Mouse (Mus musculus) olfactory bulb, adult 2 months (tissue): ENCODE data around the gene Chd4.

Experiments
- CTCF ChIP-seq: fragments of 200-500 bp; IDR thresholded peaks from 2 replicates; pipeline ENCODE4 v1.5.1; 2012; ENCODE audit warnings: low read depth, mild to moderate bottlenecking, low read length, moderate library complexity; ENCODE audit not compliant: insufficient read depth
- POLR2A ChIP-seq: fragments of 200-500 bp; IDR thresholded peaks from 2 replicates; pipeline ENCODE4 v1.6.1; 2012; ENCODE audit warnings: mild to moderate bottlenecking, low read depth, low read length, moderate library complexity; ENCODE audit not compliant: insufficient read depth

DNA sequence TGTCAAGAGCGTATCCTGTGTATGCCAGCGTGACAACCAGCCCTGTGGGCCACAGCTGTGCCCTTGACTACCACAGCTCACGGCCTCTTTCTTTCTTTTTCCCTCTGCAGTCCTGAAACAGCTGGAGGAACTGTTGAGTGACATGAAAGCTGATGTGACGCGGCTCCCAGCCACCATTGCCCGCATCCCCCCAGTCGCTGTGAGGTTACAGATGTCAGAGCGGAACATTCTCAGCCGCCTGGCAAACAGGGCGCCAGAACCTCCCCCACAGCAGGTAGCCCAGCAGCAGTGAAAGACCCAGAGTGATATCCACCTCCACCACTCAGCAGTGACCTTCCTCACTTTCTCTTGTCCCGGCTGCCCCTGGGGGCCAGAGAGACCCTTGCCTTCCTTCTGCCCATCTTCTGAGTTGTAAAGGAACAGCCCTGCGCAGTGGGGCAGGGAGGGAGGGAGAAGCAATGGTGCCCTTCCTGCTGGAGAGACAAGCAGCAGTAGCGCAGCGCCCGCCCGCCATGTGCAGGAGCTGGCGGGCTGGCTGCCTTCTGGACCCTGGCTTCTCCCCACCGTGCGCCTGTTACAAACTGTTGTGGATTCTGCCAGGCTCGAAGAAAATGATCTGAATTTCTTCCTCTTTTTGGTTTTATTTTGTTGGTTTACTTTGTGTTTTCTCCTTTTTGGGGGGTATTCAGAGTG, 34.1 kb downstream of the Chd4 start:
- TF ChIP-seq CTCF (no peak), POLR2A (no peak)
